25 mouse cellular contexts compared by ENCODE assay signal in genomic region chr8:103699016-103699520, GRCm38 (mm10).
DNase-seq lines count a peak whose midpoint lies in the region; TF ChIP-seq lines count a peak whose summit lies in the region.
"Had no signal": no experiment of that assay in that cellular context is flagged by ENCODE, and none has a peak within 500 bp of the region (broad histone marks: within the 10 kb centered on the region; RNA-seq: fewer than 3 reads in every experiment).

No protein-coding gene starts in this region.

- TF ChIP-seq CTCF in layer of hippocampus, adult 2 months (conservative IDR thresholded peaks at IDR 0.05), result no peak

- intact Hi-C loops in heart, postnatal 14 days (cut with DNase I), result no loop called here

- H3K27ac ChIP-seq in layer of hippocampus, adult 2 months, result no peak overlapping the region
- H3K27ac ChIP-seq: embryonic facial prominence, embryonic 12.5 days; embryonic facial prominence, embryonic 15.5 days; forebrain, embryonic 12.5 days; forebrain, embryonic 15.5 days; heart, adult 2 months; hindbrain, embryonic 10.5 days; hindbrain, embryonic 14.5 days; hindbrain, postnatal 0 days had no signal

- no peak overlapping the region for H3K4me3 ChIP-seq in layer of hippocampus, adult 2 months
- H3K4me3 ChIP-seq: embryonic facial prominence, embryonic 12.5 days; embryonic facial prominence, embryonic 15.5 days; forebrain, embryonic 12.5 days; forebrain, embryonic 15.5 days; heart, adult 2 months; hindbrain, embryonic 10.5 days had no signal

- DNase-seq in gastrocnemius, adult 18-20 months (ENCODE audit: low spot score), result peak; percentile 5
- DNase-seq in gastrocnemius, postnatal 4 days (ENCODE audit: low spot score in 2 of 2), result no peak
- peak; percentile 62 for DNase-seq in heart, adult 8-10 months (ENCODE audit: low spot score)
- DNase-seq in heart, postnatal 14 days, result no peak
- DNase-seq in lung, postnatal 25 days (ENCODE audit: low spot score), result peak; percentile 8
- no peak for DNase-seq in lung, postnatal 4 days
- DNase-seq in skeletal muscle tissue, adult 2 months (ENCODE audit: low read depth, low spot score), result peak; percentile 20
- no peak for DNase-seq in layer of hippocampus, adult 2 months (ENCODE audit: low spot score in 2 of 2)
- DNase-seq: adrenal gland, postnatal 10 days; adrenal gland, postnatal 36 days; cerebellum, adult 11 months; cerebellum, adult 2 months; cerebellum, adult 9-11 months; cerebellum, postnatal 25 days; gastrocnemius, postnatal 10 days; gastrocnemius, postnatal 36 days; kidney, adult 18-20 months had no signal

Comparison
In these comparisons a context has a peak if more than half of its experiments do, and no peak if none do; other contexts are left out.
1. DNase-seq: peak in gastrocnemius, adult 18-20 months (single experiment), heart, adult 8-10 months (single experiment), lung, postnatal 25 days (single experiment) and skeletal muscle tissue, adult 2 months (single experiment); none in gastrocnemius, postnatal 4 days (0 of 2), heart, postnatal 14 days (0 of 2), lung, postnatal 4 days (0 of 2) and layer of hippocampus, adult 2 months (0 of 2).